Mouse (Mus musculus) C2C12 (cell line): ENCODE measurements around the gene Vmn1r23. TPM values are rescaled to one million over a fixed set of nuclear protein-coding genes. Genes with fewer than 3 reads are reported as not detected.
"Not testable (repeated sequence)": the region's sequence is repeated elsewhere in the genome, so short reads cannot be mapped to it uniquely, and the experiment has no call there.

Experiments
- H3K27me3 ChIP-seq: one replicate; pipeline ENCODE4 v1.6.1; 2011; ENCODE audit not compliant: control insufficient read depth, insufficient read depth, insufficient read length
- H3K36me3 ChIP-seq: one replicate; pipeline ENCODE4 v1.6.1; 2011; ENCODE audit not compliant: control insufficient read depth, insufficient read depth
- H3K4me3 ChIP-seq: one replicate; pipeline ENCODE4 v1.5.1; 2011; ENCODE audit warnings: mild to moderate bottlenecking, control low read depth; ENCODE audit not compliant: poor library complexity, insufficient read depth, severe bottlenecking
- H3K79me2 ChIP-seq: one replicate; pipeline ENCODE4 v1.6.1; 2011; ENCODE audit not compliant: control insufficient read depth, insufficient read depth
- H3K79me3 ChIP-seq: one replicate; pipeline ENCODE4 v1.6.1; 2011; ENCODE audit warnings: low read depth, control low read depth
- H3ac ChIP-seq: one replicate; pipeline ENCODE3; 2011; ENCODE audit warnings: low read depth; ENCODE audit not compliant: control insufficient read depth, insufficient read length
- CEBPB ChIP-seq: IDR thresholded peaks from one replicate; pipeline ENCODE4 v1.6.1; 2011; ENCODE audit warnings: low read depth, mild to moderate bottlenecking, control low read depth, moderate library complexity
- CTCF ChIP-seq: IDR thresholded peaks from one replicate; pipeline ENCODE4 v1.5.1; 2011; ENCODE audit not compliant: control insufficient read depth, insufficient read depth, insufficient read length
- FOSL1 ChIP-seq: IDR thresholded peaks from one replicate; pipeline ENCODE4 v1.8.0; 2011; ENCODE audit warnings: mild to moderate bottlenecking, low read length; ENCODE audit not compliant: poor library complexity, insufficient read depth, severe bottlenecking
- MAX ChIP-seq: IDR thresholded peaks from one replicate; pipeline ENCODE4 v1.6.1; 2011; ENCODE audit warnings: mild to moderate bottlenecking, control low read depth
- MYOD1 ChIP-seq: IDR thresholded peaks from one replicate; pipeline ENCODE4 v1.6.1; 2011; ENCODE audit warnings: low read depth; ENCODE audit not compliant: control insufficient read depth, insufficient read length
- MYOG ChIP-seq: IDR thresholded peaks from one replicate; pipeline ENCODE4 v1.6.1; 2011; ENCODE audit not compliant: control insufficient read depth, insufficient read length; ENCODE audit errors: extremely low read depth
- USF1 ChIP-seq: IDR thresholded peaks from one replicate; pipeline ENCODE4 v1.6.1; 2011; ENCODE audit warnings: low read depth, mild to moderate bottlenecking, control low read depth, moderate library complexity
- long read RNA-seq, 2 experiments: library from polyadenylated mRNA; unstranded; transcript quantifications; one replicate each; pipeline ENCODE4 v2.0.0; 2019 to 2020
- polyA plus RNA-seq: library from polyadenylated mRNA; unstranded; fragments of >200 nt; fragmentation: generic; extraction: Trizol; gene quantifications from one replicate; pipeline ENCODE4 v1.2.1, GENCODE M21; 2012; ENCODE audit warnings: missing spikeins

Gene Vmn1r23
- polyA plus RNA-seq, result not detected
- long read RNA-seq, experiment 1, result 0 reads
- long read RNA-seq, experiment 2, result 0 reads

GRCm38 (mm10) chr6:57926738-57927137 lies at the start of gene Vmn1r23:
Vmn1r23 (minus strand) TSS chr6:57926838.
- H3K79me3 ChIP-seq, result no peaks in the 10 kb centered on the region
- no peaks in the 10 kb centered on the region for H3K36me3 ChIP-seq
- no peak for TF ChIP-seq CEBPB
- no peak for TF ChIP-seq MYOD1
- no peak for TF ChIP-seq USF1
- TF ChIP-seq FOSL1, result no peak
- no peak for TF ChIP-seq MYOG
- no peak for TF ChIP-seq CTCF
- TF ChIP-seq MAX, result no peak
- H3K79me2 ChIP-seq, result no peaks in the 10 kb centered on the region
- H3ac ChIP-seq, result no peak within 1 kb of the TSS
- H3K4me3 ChIP-seq, result no peak within 1 kb of the TSS
- no peaks in the 10 kb centered on the region for H3K27me3 ChIP-seq

GRCm38 (mm10) chr6:57961403-57961802 lies 34.8 kb upstream of the Vmn1r23 start, which contains the start of gene Vmn1r24:
Vmn1r24 (minus strand) TSS chr6:57961503.
- H3ac ChIP-seq, H3K79me2 ChIP-seq, H3K27me3 ChIP-seq, H3K36me3 ChIP-seq, H3K4me3 ChIP-seq, H3K79me3 ChIP-seq: not testable (repeated sequence)

DNA sequence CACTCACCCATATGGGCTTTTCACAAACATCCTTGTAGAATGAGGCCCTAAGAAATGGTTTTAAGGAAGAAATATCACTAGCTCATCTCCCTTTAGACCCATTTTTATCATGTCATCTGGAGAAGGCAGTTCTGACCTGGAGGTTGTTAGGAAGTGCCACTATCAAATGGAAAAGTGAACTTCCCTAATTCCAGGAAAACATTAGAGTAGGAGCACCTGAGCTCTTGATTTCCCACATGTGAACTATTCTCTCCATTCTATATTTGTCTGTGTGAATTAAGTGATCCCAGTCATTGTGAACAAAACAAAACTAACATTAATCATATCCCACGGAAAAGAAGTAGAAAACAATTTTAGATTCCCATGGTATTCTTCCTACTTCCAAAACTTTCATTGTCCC lies 18.7 kb downstream of the Vmn1r23 start, which contains the start of gene Vmn1r22:
Vmn1r22 (minus strand) TSS at position 101 of the 400 bp plus-strand sequence.
- no peaks in the 10 kb centered on the region for H3K27me3 ChIP-seq
- H3K79me2 ChIP-seq, result no peaks in the 10 kb centered on the region
- TF ChIP-seq FOSL1 (no peak), MYOD1 (no peak), USF1 (no peak), CTCF (no peak), MAX (no peak), MYOG (no peak), CEBPB (no peak)
- H3ac ChIP-seq, result no peak within 1 kb of the TSS
- no peak within 1 kb of the TSS for H3K4me3 ChIP-seq
- no peaks in the 10 kb centered on the region for H3K79me3 ChIP-seq
- H3K36me3 ChIP-seq, result no peaks in the 10 kb centered on the region

Other genes with a start within 250 kb of the Vmn1r23 start
- 7.4 TPM for gene Pyurf, start 234.8 kb downstream of the Vmn1r23 start, polyA plus RNA-seq
- 8.4 TPM for gene Lancl2, start 224.3 kb downstream of the Vmn1r23 start, polyA plus RNA-seq
- gene Vopp1, start 101.7 kb downstream of the Vmn1r23 start, polyA plus RNA-seq, result 15.2 TPM
- not detected for gene Vmn1r21, start 76.5 kb downstream of the Vmn1r23 start, polyA plus RNA-seq
- gene Vmn1r22, start 18.8 kb downstream of the Vmn1r23 start, polyA plus RNA-seq, result not detected
- gene Vmn1r24, start 34.7 kb upstream of the Vmn1r23 start, polyA plus RNA-seq, result not detected
- not detected for gene Vmn1r25, start 54.0 kb upstream of the Vmn1r23 start, polyA plus RNA-seq
- gene Vmn1r26, start 88.3 kb upstream of the Vmn1r23 start, polyA plus RNA-seq, result not detected